Mouse (Mus musculus) liver, embryonic 14.5 days (tissue): ENCODE measurements around the gene Zscan5b.

Experiments used
- CTCF ChIP-seq: IDR thresholded peaks from 2 replicates; pipeline ENCODE4 v1.5.1; 2016; ENCODE audit warnings: antibody characterized with exemption, low read depth, control low read depth
- EP300 ChIP-seq: IDR thresholded peaks from 2 replicates; pipeline ENCODE4 v1.6.1; 2016; ENCODE audit warnings: antibody characterized with exemption, low read depth

GRCm38 (mm10) chr7:6194129-6194528 lies 27.9 kb upstream of the Zscan5b start:
- TF ChIP-seq CTCF = peak; percentile 92
- no peak for TF ChIP-seq EP300
